Mouse (Mus musculus): Measurements from ENCODE around the gene Cpa4.

The Cpa4 gene

GRCm38 (mm10) chr6:30594364-30594763 lies 26.2 kb downstream of the Cpa4 start:
- DNase-seq: no peak

GRCm38 (mm10) chr6:30596230-30596898 lies 28.2 kb downstream of the Cpa4 start:
- DNase-seq: no peak

- no peak for DNase-seq
These were observed 31.9 kb downstream of the Cpa4 start for GRCm38 (mm10) chr6:30600033-30600432.

GRCm38 (mm10) chr6:30600995-30601394 lies 32.8 kb downstream of the Cpa4 start:
- DNase-seq: no peak

- DNase-seq: no peak
These were observed 36.2 kb downstream of the Cpa4 start for GRCm38 (mm10) chr6:30604342-30604867.

GRCm38 (mm10) chr6:30605111-30605510 lies 36.9 kb downstream of the Cpa4 start:
- no peak for DNase-seq

GRCm38 (mm10) chr6:30605672-30606071 lies 37.5 kb downstream of the Cpa4 start:
- DNase-seq: no peak

GRCm38 (mm10) chr6:30610710-30611109 lies 42.5 kb downstream of the Cpa4 start, which contains the start of gene Cpa5:
TSS of gene Cpa5 (plus strand) at chr6:30611010.
- DNase-seq: no peak

GRCm38 (mm10) chr6:30611212-30611611 lies 43.0 kb downstream of the Cpa4 start:
- no peak for DNase-seq

- peak; percentile 23 to 33 for DNase-seq
These were observed 46.1 kb downstream of the Cpa4 start for GRCm38 (mm10) chr6:30614251-30614650.

GRCm38 (mm10) chr6:30615741-30616140 lies 47.6 kb downstream of the Cpa4 start:
- DNase-seq: no peak

- DNase-seq: no peak
These were observed 48.3 kb downstream of the Cpa4 start for GRCm38 (mm10) chr6:30616491-30616941.

GRCm38 (mm10) chr6:30617020-30617958 lies 49.1 kb downstream of the Cpa4 start:
- DNase-seq: peak; percentile 24 to 29

- DNase-seq: peak; percentile 64 to 70
These were observed 49.9 kb downstream of the Cpa4 start for GRCm38 (mm10) chr6:30617959-30618590.

- DNase-seq: peak in 1 of 2 experiments; percentile 12
These were observed 50.6 kb downstream of the Cpa4 start for GRCm38 (mm10) chr6:30618735-30619134.

- no peak for DNase-seq
These were observed 51.4 kb downstream of the Cpa4 start for GRCm38 (mm10) chr6:30619606-30620005.

GRCm38 (mm10) chr6:30620591-30620990 lies 52.4 kb downstream of the Cpa4 start:
- no peak for DNase-seq

GRCm38 (mm10) chr6:30620994-30621393 lies 52.8 kb downstream of the Cpa4 start:
- DNase-seq: no peak

- no peak for DNase-seq
These were observed 53.8 kb downstream of the Cpa4 start for GRCm38 (mm10) chr6:30621986-30622389.

GRCm38 (mm10) chr6:30624763-30625162 lies 56.6 kb downstream of the Cpa4 start:
- no peak for DNase-seq

GRCm38 (mm10) chr6:30628152-30628551 lies 60.0 kb downstream of the Cpa4 start:
- DNase-seq: peak; percentile 72 to 73

- no peak for DNase-seq
These were observed 61.8 kb downstream of the Cpa4 start for GRCm38 (mm10) chr6:30629989-30630388.

GRCm38 (mm10) chr6:30635361-30635862 lies 67.2 kb downstream of the Cpa4 start:
- no peak for DNase-seq
